Mouse (Mus musculus): Measurements from ENCODE around the gene Pam.

Gene Pam

DNA sequence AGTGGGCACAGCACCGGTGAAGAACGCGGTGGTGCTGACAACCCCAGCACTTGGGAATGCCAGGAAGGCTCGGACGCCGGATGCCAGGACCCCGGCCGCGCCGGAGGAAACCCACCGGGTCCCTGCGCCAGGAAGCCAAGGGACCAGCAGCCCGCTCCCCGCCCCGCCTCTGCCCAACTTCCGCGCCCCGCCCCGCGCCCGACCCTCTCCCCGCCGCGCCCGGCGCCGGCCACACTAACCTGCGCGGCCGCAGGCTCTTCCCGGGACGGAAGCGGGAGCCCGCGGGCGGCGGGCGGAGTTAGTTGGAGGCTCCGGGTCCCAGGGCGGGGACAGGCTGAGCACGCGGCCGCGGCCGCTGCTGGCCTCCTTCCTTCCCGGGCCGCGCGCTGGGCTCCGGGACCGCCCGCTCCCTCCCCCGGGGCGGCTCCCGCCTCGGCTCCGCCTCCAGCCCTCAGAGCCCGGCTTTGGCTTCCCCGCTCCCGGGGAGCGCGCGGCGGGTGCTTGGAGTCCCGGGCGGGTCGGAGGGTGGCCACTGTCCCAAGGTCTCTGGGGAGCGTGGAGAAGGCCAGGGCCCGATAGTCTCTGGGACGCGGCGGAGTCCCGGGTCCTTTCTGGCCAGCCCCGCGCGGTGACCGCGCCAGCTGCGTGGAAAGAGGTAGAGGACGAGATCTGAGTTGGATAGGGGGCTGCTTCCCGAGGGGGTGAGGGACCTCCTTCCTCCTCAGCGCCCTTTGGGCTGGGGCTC, at the start of gene Pam:
TSS of gene Pam (minus strand) at position 401 of the 745 bp plus-strand sequence.
- DNase-seq (ENCODE audit: low spot score): peak; percentile 86

DNA sequence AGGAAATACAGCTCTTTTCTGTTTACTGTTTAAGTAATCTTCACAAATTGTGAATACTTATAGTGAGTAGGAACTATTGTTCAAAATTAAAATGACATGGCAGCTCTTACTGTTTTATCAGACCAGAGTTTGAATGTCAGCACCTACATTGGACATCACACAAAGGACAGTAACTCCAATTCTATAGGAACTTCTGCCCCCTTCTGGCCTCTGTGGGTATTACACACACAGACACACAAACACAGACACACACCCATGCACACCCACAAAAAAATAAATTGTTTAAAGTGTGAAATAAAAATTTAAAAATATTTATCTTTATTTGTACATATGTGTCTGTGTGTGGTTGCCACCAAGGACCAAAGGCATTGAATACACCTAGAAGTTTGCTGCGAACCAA, 49.4 kb upstream of the Pam start:
- no peak for DNase-seq (ENCODE audit: low spot score)

DNA sequence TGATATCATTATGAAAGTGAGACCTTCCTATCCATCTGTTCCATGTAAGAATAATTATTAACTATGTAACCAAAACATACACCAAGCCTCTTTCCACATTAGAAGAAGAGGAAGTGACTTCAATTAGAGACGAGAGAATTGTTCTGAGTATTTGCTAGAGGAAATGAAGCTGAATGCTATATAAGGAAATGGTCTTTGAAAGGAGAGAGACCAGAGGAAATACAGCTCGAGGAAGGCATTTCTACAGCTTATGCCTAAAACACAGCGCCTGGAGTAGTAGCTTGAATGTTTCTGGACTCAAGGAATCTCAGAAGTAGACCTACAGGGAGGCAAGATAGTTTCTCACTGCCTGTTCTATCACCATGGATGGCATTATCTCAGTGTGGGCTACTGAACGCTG, 35.8 kb upstream of the Pam start:
- no peak for DNase-seq (ENCODE audit: low spot score)

DNA sequence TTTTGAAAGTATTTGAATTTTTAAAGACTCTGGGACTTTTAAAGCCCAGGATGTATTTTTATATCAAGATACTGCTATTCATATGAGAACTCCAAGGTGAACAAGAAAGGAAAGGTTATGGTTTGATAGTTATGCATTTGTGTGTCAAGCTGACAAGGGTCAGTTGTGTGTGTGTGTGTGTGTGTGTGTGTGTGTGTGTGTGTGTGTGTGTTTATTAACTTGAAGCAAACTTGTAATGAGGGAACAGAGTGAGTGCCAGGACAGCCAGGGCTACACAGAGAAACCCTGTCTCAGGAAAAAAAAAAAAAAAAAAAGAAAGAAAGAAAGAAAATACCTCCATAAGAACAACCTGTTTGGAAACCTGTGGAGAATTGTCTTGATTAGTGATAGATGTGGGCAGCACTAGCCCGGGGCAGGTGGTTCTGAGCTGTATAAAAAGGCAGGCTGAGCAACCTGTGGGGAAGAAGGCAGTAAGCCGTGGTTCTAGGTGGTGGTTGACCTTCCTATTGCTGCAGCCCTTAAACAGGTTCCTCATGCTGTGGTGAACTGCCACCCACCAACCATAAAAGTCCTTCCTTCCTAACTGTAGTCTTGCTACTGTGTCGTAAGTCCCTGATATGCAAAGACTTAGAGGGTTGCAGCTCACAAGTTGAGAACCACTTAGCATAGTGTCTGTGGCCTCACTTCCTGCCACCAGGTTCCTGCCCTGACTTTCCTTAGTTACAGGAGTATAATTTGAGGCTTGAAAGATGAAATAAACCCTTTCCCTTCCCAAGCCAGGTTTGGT, 34.3 kb upstream of the Pam start:
- no peak for DNase-seq (ENCODE audit: low spot score)

DNA sequence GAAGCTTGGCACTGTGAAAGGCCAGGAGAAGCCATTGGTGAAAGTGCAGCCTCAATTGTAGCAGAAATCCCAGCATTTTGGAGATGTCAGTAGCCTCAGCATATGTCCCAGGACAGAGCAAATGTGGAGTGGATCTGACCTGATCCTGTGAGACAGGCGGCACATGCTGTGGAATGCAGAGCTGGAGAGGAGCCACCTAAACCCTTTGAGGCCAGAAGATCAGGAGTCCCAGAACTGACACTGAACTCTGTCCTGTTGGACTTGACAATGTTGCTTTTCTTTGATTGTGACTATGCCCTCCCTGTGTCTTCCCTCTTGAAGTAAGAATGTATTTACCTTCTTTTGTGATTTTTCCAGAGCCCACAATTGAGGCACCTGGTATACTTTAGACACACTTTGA, 33.7 kb upstream of the Pam start:
- no peak for DNase-seq (ENCODE audit: low spot score)

DNA sequence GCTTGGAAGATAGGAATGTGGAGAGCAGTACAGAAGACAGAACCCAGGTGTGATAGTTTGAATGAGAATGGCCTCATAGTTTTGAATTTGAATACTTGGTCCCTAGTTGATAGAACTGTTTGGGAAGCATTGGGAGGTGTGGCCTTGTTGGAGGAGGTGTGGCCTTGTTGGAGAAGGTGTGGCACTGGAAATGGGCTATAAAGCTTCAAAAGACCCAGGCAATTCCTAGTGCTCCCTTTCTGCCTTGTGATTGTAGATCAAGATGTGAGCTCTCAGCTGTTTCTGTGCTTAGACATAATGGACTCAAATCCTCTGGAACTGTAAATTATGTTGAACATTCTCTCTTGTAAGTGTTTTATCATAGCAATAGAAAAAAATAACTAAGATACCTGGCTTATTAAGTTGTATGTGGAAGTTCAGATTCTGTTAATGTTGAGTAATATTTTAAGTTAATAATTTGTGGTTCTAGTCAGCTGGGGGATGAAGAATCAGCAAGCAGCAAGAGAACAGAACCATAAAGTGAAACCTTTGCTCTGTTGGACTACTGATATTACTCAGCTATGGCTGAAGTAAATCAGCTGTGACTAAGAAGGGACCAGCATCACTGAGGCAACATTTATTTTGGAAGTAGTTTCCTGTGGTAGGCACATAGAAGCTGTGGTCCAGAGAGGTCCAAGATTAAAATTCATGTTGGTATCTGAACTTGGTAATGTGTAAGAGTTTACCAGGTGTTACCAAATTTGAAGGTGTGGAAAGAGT, 33.1 kb upstream of the Pam start:
- DNase-seq (ENCODE audit: low spot score): no peak

DNA sequence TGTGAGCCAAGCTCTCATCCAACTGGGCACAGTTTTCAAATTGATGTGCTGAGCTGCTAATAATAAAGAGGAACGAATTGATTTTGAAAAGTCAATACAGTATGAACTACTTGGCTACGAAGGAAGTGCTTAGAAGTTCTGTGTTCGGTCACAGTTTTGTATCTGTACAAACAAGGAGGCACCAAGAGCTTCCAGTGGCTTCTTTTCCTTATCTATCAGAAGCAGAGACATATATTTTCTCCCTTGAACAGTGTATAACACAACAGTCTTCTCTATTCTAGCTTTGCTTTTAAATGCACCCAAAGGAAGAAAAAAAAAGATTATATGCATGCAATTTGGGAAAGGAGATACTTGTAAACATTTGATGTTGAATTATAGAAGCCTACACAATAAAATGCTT, 30.8 kb upstream of the Pam start:
- no peak for DNase-seq (ENCODE audit: low spot score)

DNA sequence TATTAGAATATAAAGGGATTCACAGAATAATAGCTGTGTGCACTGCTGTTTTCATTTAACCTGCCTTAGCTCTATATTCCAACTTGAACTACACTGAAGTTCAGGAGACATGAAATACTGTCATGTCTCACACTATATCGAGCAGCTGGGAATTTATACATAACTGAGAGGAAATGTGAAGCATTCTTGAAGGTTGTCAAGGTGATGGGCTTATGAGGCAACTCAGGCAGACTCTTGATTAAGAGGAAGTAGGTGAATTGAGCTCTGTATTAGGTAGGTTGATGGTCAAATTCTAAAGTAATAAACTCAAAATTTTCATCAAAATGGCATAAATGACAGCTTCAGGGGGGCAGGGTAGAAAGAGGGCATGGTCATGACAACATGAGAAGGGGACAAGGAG, 29.3 kb upstream of the Pam start:
- DNase-seq (ENCODE audit: low spot score): no peak

DNA sequence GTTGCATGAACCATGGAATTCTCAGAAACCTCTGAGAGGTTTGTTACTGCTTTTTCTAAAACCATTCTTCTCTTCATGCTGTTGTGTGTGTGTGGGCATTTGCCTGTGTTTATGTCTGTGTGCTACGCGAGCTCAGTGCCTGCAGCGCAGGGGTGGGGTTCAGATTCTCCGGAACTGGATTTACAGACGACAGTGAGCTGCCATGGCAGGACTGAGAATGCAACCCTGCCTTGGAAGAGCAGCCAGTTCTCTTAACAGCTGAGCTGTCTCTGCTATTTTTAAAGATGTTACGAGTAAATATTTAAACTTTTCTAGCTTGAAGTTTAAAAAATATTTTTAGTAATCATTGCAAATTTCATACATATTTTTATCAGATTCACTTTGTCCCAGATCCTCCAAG, 24.1 kb upstream of the Pam start:
- no peak for DNase-seq (ENCODE audit: low spot score)

DNA sequence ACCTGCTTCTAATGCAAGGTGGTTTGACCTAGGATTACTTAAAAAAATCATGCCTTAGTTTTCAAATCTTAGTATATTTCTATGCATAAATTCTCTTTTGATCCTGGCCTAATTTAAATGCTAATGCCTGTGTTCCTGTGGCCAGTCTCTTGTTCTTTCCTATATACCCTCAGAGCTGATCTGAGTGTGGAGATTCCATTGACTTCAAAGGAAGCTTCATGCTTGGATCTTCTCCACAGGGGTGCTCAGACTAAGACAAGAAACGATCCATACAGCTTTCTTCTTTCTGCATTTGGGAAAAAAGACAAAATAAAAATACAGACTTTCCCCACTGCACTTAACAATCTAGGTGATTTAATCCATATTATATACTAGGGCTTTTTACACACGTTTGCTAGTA, 12.2 kb upstream of the Pam start:
- no peak for DNase-seq (ENCODE audit: low spot score)

DNA sequence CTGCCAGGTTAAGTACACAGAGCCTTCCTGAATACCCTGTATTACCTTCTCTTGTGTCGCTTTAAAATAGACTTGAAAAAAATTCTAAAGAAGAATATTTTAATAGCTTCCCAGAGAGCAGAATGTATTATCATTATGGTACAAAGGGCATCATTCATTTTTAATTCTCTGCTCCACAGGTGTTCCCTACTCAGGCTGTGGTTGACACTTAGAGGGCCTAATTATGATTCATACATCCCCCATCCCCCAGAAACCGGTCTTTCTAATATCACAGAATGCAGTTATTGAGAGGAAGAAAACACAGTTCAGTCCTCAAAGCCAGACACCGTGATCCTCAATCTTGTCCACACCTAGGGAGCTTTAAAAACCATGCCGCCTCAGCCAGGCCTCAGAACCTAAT, 4.0 kb upstream of the Pam start:
- no peak for DNase-seq (ENCODE audit: low spot score)

DNA sequence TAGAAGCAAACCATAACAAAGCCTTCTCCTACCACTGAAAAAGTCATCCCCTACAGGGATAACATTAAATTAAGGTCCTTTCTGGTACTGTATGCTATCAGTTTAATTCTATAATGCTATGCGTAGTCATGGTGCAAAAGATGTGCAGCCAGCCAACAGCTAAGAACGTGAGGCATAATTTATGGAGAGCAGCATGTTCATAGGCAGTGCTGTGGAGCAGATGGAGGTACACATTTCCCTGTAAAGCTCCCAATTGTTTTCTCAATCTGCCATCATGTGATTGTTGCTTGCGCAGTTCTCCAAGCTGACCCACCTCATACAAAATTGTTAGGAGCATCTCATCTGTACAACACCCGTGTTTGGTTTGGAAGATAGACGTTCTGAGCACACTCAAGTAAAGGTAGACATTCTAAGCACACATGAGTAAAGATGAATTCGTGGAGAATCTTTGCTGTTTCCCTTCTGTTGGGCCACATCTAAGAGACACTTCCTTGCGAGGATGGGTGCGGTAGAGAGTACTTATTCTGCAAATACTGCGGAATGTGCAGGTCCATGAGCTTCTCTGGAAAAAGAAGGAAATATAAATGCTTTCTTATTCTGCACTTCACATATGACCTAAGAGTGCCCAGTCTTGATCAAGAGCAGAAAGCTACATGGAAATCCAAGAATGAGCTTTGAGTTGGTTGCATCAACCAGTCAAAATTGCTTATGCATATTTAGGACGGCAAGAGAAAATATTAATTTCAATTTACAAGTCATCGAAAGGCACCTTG, 2.7 kb upstream of the Pam start:
- no peak for DNase-seq (ENCODE audit: low spot score)

DNA sequence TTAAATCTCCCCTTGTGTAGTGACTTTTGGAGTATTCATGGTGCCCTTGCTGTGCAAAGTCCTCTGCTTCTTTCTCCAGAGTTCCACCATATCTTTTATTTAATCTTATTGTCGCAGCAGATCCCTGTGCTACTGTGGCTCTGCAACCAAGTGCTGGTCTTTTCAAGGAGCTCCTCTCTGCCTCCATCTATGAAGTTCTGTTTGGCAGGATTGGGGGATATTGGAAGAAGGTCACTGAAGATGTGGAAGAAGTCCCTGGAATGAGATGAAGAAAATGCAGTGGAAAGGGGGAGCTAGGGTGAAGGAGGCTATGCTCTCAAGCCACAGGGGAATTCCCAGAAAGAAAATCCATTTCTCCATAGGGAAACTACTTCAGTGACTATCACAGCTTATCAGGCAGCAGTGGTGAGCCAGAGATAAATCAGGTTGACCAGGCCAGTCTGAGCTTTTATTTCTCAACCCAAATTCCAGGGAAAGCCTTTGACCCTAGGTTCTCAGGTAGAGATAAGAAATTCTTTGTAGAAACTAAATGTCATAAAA, 1.0 kb upstream of the Pam start:
- DNase-seq (ENCODE audit: low spot score): no peak

DNA sequence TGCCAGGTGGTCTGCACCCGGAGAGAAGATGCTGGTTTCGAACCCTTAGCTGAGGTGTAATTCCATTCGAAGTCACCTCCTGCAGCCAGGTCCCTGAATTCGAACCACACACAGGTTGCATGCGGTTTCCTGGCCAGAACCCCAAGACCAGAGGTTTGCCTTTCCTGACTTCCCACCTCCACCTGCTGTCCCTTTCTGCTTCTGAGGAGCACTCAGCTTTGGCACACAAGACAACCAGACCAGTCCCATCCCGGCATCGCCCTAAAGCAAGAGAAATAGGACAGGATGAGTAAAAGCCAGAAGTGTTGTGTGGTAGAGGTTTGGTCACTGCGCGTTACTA, 515 bp upstream of the Pam start:
- DNase-seq (ENCODE audit: low spot score): no peak

DNA sequence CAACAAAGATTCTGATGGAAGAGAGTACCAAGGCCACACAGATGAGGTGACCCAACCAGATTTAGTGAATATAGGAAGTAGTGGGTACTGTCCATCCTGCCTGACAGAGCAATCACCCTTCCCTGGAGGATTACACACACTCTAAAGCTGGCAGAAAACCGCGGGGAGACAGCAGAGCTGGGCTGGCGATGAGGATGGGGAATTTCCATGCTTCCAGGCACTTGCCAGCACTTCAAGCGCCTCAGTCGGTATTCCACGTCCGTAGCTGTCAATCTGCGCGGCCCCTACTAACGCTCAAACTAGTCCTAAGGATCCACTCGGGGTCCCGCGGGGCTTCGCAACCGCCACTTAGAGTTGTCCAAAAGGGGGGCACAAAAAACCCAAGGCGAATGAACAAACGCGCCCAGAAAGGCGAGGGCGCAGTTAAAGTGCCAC, 618 bp downstream of the Pam start:
- DNase-seq (ENCODE audit: low spot score): no peak

DNA sequence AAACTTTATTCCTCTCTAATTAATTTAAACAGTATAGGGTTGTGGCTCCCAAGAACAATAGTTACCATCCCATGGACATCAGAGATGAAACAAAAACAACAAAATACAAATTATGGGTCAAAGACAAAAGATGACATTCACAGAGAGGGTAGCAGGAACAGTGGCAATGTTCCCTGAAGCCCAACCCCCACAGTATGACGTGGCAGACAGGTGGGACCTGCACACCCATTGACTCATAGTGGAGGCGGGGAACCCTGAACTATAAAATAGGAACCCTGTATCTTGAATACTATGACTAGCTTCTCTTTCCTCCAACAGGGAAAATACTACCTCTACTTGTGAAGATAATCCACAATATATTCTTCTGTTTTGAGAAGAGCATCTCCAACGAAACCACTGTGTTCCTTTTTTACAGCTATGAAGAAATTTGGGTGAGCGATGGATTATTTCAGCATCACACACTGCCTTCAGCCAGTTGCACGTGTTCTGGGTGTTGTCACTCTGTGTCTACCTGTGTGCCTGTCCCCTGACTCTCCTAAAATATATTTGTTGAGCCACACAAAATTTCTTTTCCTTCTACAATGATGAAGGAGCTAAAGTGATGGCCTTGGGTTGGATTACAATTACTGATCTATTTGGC, 6.0 kb downstream of the Pam start:
- DNase-seq (ENCODE audit: low spot score): no peak

DNA sequence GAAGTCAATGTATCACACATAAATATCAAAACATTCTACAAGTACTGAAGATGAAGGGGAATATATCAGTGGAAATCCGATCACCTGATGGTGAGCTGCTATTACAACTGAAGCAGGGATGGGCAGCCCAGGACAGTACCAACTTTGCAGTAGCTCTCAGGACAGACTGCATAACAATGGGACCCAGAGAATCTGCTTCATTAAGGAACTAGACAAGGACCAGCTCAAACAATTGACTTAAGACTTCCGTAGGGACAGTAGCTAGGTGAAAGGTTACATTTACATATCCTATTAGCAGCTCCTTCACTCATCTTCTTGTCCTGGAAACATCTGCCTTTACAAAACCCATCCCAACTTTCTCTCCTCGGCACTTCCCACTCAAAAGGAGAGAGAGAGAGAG, 9.0 kb downstream of the Pam start:
- no peak for DNase-seq (ENCODE audit: low spot score)

DNA sequence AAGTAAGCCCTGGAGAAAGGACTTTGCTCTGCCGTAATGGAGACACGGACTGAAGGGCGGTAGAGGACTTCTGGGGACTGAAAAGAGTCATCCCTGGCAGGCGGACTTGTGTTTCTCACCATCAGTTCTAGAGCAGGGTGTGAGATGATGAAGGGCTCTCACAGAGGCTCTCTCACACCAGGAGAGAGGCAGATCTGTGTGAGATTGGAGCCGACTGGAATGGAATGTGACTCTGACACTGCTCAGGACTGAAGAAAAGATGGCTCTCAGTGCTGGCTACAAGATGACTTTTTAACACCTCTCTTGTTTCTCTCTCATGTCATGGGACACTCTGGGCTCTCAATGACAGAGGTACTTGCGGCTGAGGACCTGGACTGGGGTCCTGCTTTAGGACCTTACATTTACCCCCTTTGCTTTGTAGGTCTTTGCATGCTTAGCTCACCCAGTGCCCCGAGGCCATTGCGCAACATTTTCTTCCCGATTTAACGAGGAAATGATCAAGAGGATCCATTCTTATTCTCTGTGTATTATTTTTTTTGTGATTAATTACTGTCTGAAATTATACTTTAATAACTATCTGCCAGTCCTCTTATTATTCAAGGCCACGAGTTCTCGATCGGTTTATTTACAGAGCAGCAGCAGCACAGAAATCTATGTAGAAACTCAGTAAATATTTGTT, 10.7 kb downstream of the Pam start:
- no peak for DNase-seq (ENCODE audit: low spot score)

DNA sequence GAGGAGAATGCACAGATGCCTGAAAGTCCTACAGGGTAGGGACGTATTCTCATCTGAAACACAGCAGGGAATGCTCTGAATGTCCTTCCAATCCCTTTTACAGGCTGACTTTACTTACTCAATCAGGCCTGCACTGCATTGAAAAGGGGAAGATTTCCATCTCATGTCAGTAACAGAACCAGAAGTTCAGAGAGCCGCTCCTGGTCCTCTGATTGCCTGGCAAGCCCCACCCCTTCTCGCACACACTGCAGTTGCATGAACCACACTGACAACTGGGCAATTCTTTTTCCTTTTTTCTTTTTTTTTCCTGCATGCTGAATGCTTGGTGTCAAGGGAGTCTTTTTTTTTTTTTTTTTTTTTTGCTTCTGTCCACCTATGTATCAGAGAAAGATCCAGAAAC, 11.9 kb downstream of the Pam start:
- DNase-seq (ENCODE audit: low spot score): no peak

DNA sequence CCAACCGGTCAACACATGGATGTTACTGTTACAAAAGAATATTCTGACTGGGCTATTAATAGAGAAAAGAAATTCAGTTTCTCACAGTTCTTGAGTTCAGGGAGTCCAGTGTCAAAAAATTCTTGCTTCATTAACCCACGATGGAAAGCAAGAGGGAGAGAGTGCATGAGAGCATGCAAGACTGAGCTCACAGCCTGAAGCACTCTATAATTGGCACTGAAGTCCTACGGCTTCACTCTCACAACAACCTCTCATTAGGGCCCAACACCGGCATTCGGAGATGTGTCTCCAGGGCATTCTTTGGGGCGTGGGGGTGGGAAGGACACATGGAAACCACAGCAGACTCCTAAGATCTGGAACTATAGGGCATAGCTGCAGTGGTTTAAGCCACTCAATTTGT, 12.5 kb downstream of the Pam start:
- DNase-seq (ENCODE audit: low spot score): no peak

DNA sequence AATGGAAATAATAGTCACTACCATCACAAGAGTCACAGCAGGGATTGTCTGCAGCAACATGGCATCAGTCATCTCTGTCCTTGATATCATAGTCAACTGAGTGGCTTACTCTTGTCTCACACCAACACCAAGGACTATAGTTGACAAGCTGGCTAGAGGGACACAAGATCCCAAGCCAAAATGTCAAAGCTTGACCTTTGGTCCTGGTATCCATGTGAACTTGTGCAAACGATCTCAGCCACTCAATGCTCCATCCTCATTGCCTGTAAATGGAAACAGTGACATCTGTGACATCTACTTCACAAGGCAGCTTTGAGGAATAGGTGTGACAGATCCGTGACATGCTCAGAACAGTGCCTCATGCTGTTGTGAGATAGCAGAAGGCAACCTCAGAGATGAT, 15.0 kb downstream of the Pam start:
- DNase-seq (ENCODE audit: low spot score): no peak
